Mouse (Mus musculus) lung, embryonic 14.5 days (tissue): ENCODE data around the gene Cyb5d1. TPM values are rescaled to one million over a fixed set of nuclear protein-coding genes. Genes with fewer than 3 reads are reported as not detected.

ENCODE experiments used
- ATAC-seq: fragments of 200-750 bp; cut with Nextera tagmentation; 2 replicates; pipeline ENCODE4 v1.8.0; 2017; ENCODE audit warnings: mild to moderate bottlenecking, moderate TSS enrichment, moderate library complexity; ENCODE audit not compliant: insufficient read depth
- DNase-seq: peaks from one replicate; pipeline ENCODE4 v3.0.0-alpha.2; 2015
- H3K27ac ChIP-seq: fragments of 300-500 bp; sonication (generic); 2 replicates; pipeline ENCODE4 v1.5.1; 2014; ENCODE audit warnings: low read depth, mild to moderate bottlenecking, moderate library complexity
- H3K27me3 ChIP-seq: fragments of 300-500 bp; sonication (generic); 2 replicates; pipeline ENCODE4 v1.6.1; 2014; ENCODE audit warnings: low read length, control low read depth; ENCODE audit not compliant: insufficient read depth
- H3K36me3 ChIP-seq: fragments of 300-500 bp; sonication (generic); 2 replicates; pipeline ENCODE4 v1.6.1; 2014; ENCODE audit warnings: control low read depth; ENCODE audit not compliant: insufficient read depth
- H3K4me1 ChIP-seq: fragments of 300-500 bp; sonication (generic); 2 replicates; pipeline ENCODE4 v1.6.1; 2014; ENCODE audit warnings: antibody characterized with exemption, control low read depth; ENCODE audit not compliant: insufficient read depth
- H3K4me2 ChIP-seq: fragments of 300-500 bp; sonication (generic); 2 replicates; pipeline ENCODE4 v1.6.1; 2014; ENCODE audit warnings: mild to moderate bottlenecking
- H3K4me3 ChIP-seq: fragments of 300-500 bp; sonication (generic); 2 replicates; pipeline ENCODE4 v1.5.1; 2014; ENCODE audit warnings: low read depth, low read length
- H3K9ac ChIP-seq: fragments of 300-500 bp; sonication (generic); 2 replicates; pipeline ENCODE4 v1.6.1; 2014
- H3K9me3 ChIP-seq: fragments of 300-500 bp; sonication (generic); 2 replicates; pipeline ENCODE4 v1.6.1; 2016; ENCODE audit warnings: low read depth, low read length, control low read depth
- CTCF ChIP-seq: IDR thresholded peaks from 2 replicates; pipeline ENCODE4 v1.5.1; 2016; ENCODE audit warnings: antibody characterized with exemption, low read depth
- WGBS: fragments of 180-500 bp; shearing (Covaris S2); extraction: QIAGEN DNeasy Blood & Tissue Kit; methylation state at CpG from one replicate; pipeline ENCODE4 v1.1.7; 2014; 5-methylcytosine and 5-hydroxymethylcytosine counted together
- polyA plus RNA-seq: library from polyadenylated mRNA; unstranded; fragments of >200 nt; fragmentation: Nextera tagmentation; extraction: Ambion mirVana; gene quantifications from 2 replicates; pipeline ENCODE4 v1.2.1, GENCODE M21; 2014

Gene Cyb5d1
- polyA plus RNA-seq, 1 experiment from 2014 or later: 27.2 TPM

GRCm38 (mm10) chr11:69411073-69411535 is 15.7 kb upstream of the Cyb5d1 start:
- Histone ChIP-seq H3K4me2 (peak overlapping the region; percentile 97), H3K9ac (peak overlapping the region; percentile 68), H3K27ac (peak overlapping the region; percentile 98), H3K36me3 (peaks cover 38% of the 10 kb centered on the region), H3K9me3 (no peaks in the 10 kb centered on the region), H3K27me3 (no peaks in the 10 kb centered on the region), H3K4me1 (peaks cover 28% of the 10 kb centered on the region), H3K4me3 (peak overlapping the region; percentile 73)
- ATAC-seq: peak; percentile 39
- TF ChIP-seq CTCF: no peak
- DNase-seq: peak; percentile 100
- under 1% methylated on average over 26 of the region's 26 CpGs for WGBS

- peak; percentile 71 for DNase-seq
- H3K36me3 ChIP-seq: peaks cover 44% of the 10 kb centered on the region
- peak overlapping the region; percentile 68 for H3K9ac ChIP-seq
- peak overlapping the region; percentile 73 for H3K4me3 ChIP-seq
- no peak for TF ChIP-seq CTCF
- WGBS: under 1% methylated on average over 41 of the region's 41 CpGs
- H3K9me3 ChIP-seq: no peaks in the 10 kb centered on the region
- peaks cover 28% of the 10 kb centered on the region for H3K4me1 ChIP-seq
- H3K27me3 ChIP-seq: no peaks in the 10 kb centered on the region
- 0 out of 2 replicates have a peak, but pooled peaks have one; percentile 1 for ATAC-seq
- peak overlapping the region; percentile 98 for H3K27ac ChIP-seq
- H3K4me2 ChIP-seq: peak overlapping the region; percentile 97
Measured at GRCm38 (mm10) chr11:69410310-69411072, 15.1 kb upstream of the Cyb5d1 start.

- peaks cover 49% of the 10 kb centered on the region for H3K36me3 ChIP-seq
Measured at GRCm38 (mm10) chr11:69410045-69410309, 14.5 kb upstream of the Cyb5d1 start.

GRCm38 (mm10) chr11:69409378-69410044 is 14.1 kb upstream of the Cyb5d1 start:
- DNase-seq (peak; percentile 93), ATAC-seq (peak; percentile 55)
- no peak for TF ChIP-seq CTCF
- Histone ChIP-seq H3K4me2 (peak overlapping the region; percentile 97), H3K9ac (peak overlapping the region; percentile 68), H3K4me1 (peaks cover 24% of the 10 kb centered on the region), H3K9me3 (no peaks in the 10 kb centered on the region), H3K27me3 (no peaks in the 10 kb centered on the region), H3K27ac (peak overlapping the region; percentile 98), H3K36me3 (peaks cover 54% of the 10 kb centered on the region), H3K4me3 (peak overlapping the region; percentile 73)
- under 1% methylated on average over 42 of the region's 46 CpGs for WGBS

More at GRCm38 (mm10) chr11:69410045-69410309, 14.5 kb upstream of the Cyb5d1 start:
- no peaks in the 10 kb centered on the region for H3K27me3 ChIP-seq
- peak overlapping the region; percentile 98 for H3K27ac ChIP-seq
- peak overlapping the region; percentile 73 for H3K4me3 ChIP-seq
- peak overlapping the region; percentile 68 for H3K9ac ChIP-seq
- no peak for TF ChIP-seq CTCF
- ATAC-seq (no peak), DNase-seq (no peak)
- no peaks in the 10 kb centered on the region for H3K9me3 ChIP-seq
- H3K4me1 ChIP-seq: peaks cover 28% of the 10 kb centered on the region
- H3K4me2 ChIP-seq: peak overlapping the region; percentile 97
- under 1% methylated on average over 18 of the region's 18 CpGs for WGBS

- Histone ChIP-seq H3K4me2 (peak overlapping the region; percentile 97), H3K27me3 (no peaks in the 10 kb centered on the region), H3K36me3 (peaks cover 61% of the 10 kb centered on the region), H3K4me3 (peak overlapping the region; percentile 73), H3K9me3 (no peaks in the 10 kb centered on the region), H3K4me1 (peaks cover 22% of the 10 kb centered on the region), H3K27ac (peak overlapping the region; percentile 98), H3K9ac (peak overlapping the region; percentile 68)
- no peak for TF ChIP-seq CTCF
- under 1% methylated on average over 33 of the region's 33 CpGs for WGBS
- DNase-seq: peak; percentile 94
- peak; percentile 73 for ATAC-seq
Measured at GRCm38 (mm10) chr11:69408541-69409377, 13.3 kb upstream of the Cyb5d1 start.

- Histone ChIP-seq H3K27me3 (no peaks in the 10 kb centered on the region), H3K4me3 (peak overlapping the region; percentile 73), H3K9ac (no peak overlapping the region), H3K36me3 (peaks cover 65% of the 10 kb centered on the region), H3K4me1 (peaks cover 11% of the 10 kb centered on the region), H3K4me2 (peak overlapping the region; percentile 97), H3K27ac (no peak overlapping the region), H3K9me3 (no peaks in the 10 kb centered on the region)
- TF ChIP-seq CTCF: no peak
- DNase-seq (no peak), ATAC-seq (no peak)
- 78% methylated on average over 4 of the region's 4 CpGs for WGBS
Measured at GRCm38 (mm10) chr11:69407724-69408004, 12.2 kb upstream of the Cyb5d1 start.
